Mouse (Mus musculus): Measurements from ENCODE around the gene Matn1. TPM values are rescaled to one million over a fixed set of nuclear protein-coding genes. Genes with fewer than 3 reads are reported as not detected.

Matn1 gene
- polyA plus RNA-seq (2012; rRNA removed; ENCODE audit: low replicate concordance) = not detected in 2 replicates

DNA sequence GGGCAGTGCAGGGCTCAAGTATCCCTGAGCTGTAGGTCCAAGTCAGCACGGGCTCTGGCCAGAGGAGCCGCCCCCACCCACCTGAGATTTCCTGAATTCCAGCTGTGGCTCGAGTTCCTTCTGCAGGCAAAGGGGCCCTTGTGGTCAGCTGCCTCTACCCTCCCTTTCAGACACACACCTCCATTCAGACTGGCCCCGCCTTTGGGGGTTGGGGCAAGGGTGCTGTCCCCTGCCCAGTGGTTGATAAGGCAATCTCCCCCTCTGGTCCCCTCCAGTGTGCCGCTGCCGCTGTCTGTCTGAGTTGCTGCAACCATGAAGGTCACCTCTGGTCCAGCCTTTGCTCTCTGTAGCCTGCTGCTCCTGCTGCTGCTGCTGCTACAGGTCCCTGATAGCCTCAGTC is at the start of gene Matn1:
Gene Matn1, plus strand, starts transcription at position 274 of the 400 bp plus-strand sequence.

GRCm38 (mm10) chr4:130913077-130913476 is 31.1 kb upstream of the Matn1 start, which contains the start of gene Laptm5:
Gene Laptm5 (plus strand): TSS chr4:130913125.

Other genes with a start within 250 kb of the Matn1 start
- gene Sdc3, start 151.8 kb upstream of the Matn1 start, polyA plus RNA-seq (2012; rRNA removed; ENCODE audit: low replicate concordance) = 48.1 and 73.0 TPM in 2 replicates
- gene Laptm5, start 31.3 kb upstream of the Matn1 start, polyA plus RNA-seq (2012; rRNA removed; ENCODE audit: low replicate concordance) = 118 and 212 TPM in 2 replicates